Mouse (Mus musculus) forebrain, embryonic 16.5 days (tissue): ENCODE measurements around the gene Atp2a2. TPM values are rescaled to one million over a fixed set of nuclear protein-coding genes. Genes with fewer than 3 reads are reported as not detected.

Experiments used
- ATAC-seq: fragments of 200-750 bp; cut with Nextera tagmentation; 2 replicates; pipeline ENCODE4 v1.8.0; 2017; ENCODE audit warnings: mild to moderate bottlenecking, moderate library complexity
- H3K27ac ChIP-seq: fragments of 300-500 bp; sonication (generic); 2 replicates; pipeline ENCODE4 v1.5.1; 2014; ENCODE audit warnings: low read length, control low read depth
- H3K27me3 ChIP-seq: fragments of 300-500 bp; sonication (generic); replicated peaks from 2 replicates; pipeline ENCODE4 v1.6.1; 2014; ENCODE audit warnings: low read length; ENCODE audit not compliant: control insufficient read depth, insufficient read depth
- H3K36me3 ChIP-seq: fragments of 300-500 bp; sonication (generic); 2 replicates; pipeline ENCODE4 v1.6.1; 2014; ENCODE audit not compliant: control insufficient read depth, insufficient read depth
- H3K4me1 ChIP-seq: fragments of 300-500 bp; sonication (generic); replicated peaks from 2 replicates; pipeline ENCODE4 v1.6.1; 2014; ENCODE audit warnings: low read length; ENCODE audit not compliant: control insufficient read depth, insufficient read depth
- H3K4me2 ChIP-seq: fragments of 300-500 bp; sonication (generic); 2 replicates; pipeline ENCODE4 v1.6.1; 2014; ENCODE audit warnings: mild to moderate bottlenecking, low read length, control low read depth
- H3K4me3 ChIP-seq: fragments of 300-500 bp; sonication (generic); replicated peaks from 2 replicates; pipeline ENCODE4 v1.5.1; 2014; ENCODE audit warnings: mild to moderate bottlenecking, low read length, control low read depth
- H3K9ac ChIP-seq: fragments of 300-500 bp; sonication (generic); replicated peaks from 2 replicates; pipeline ENCODE4 v1.6.1; 2014; ENCODE audit warnings: low read depth, low read length, control low read depth
- H3K9me3 ChIP-seq: fragments of 300-500 bp; sonication (generic); 2 replicates; pipeline ENCODE4 v1.6.1; 2016; ENCODE audit warnings: low read length; ENCODE audit not compliant: control insufficient read depth
- WGBS: fragments of 180-500 bp; shearing (Covaris S2); extraction: QIAGEN DNeasy Blood & Tissue Kit; methylation state at CpG from one replicate; pipeline ENCODE4 v1.1.7; 2014; 5-methylcytosine and 5-hydroxymethylcytosine counted together
- polyA plus RNA-seq: library from polyadenylated mRNA; unstranded; fragments of >200 nt; fragmentation: Nextera tagmentation; extraction: Ambion mirVana; gene quantifications from 2 replicates; pipeline ENCODE4 v1.2.1, GENCODE M21; 2015

Gene Atp2a2
- polyA plus RNA-seq = 39.6 and 42.8 TPM in 2 replicates

DNA sequence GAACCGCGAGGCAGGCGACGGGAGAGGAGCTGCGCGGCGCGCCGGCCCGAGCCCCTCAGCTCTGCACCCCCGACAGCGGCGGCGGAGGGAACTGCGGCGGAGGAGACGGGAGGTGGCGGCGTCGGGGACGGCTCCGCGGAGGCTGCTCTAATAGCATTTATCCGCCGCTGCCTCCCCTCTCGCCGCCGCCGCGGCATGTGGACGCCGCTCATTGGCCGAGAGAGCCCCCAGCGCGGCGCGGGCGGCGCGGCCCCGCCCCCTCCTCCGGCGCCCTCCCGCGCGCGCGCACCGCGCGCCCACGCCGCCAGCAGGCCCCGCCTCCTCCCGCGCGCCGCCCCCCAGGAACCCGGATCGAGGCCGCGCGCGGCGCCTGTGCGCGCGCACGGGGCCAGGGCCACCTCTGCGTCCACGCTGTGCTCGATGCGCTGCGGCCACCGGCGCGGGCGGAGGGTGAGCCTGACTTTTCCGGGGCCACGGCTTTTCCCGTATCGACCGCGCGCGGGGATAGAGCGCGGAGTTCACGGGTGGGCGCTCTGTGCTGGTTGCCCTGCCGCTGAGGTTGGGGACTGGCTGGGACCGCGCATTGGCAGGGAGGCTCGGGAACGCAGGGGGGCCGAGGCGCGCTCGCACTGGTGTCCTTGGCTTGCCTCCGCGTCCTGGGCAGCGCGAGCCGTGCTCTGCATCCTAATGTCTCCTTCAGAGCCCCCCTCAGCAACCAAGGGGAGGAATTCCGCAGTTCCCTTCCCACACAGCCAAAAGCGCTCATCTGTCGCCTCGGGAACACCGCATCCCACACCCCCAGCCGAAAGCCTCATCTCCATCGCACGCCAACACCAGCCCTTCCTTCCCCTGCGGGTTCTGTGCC is at the start of gene Atp2a2:
TSS of gene Atp2a2 (minus strand) at position 149 of the 865 bp plus-strand sequence.
- no peaks in the 10 kb centered on the region for H3K36me3 ChIP-seq
- no peaks in the 10 kb centered on the region for H3K27me3 ChIP-seq
- H3K9me3 ChIP-seq = 0 out of 2 replicates have a peak, but pooled peaks cover 5% of the 10 kb centered on the region
- WGBS = under 1% methylated on average over 81 of the region's 113 CpGs
- peak; percentile 94 for ATAC-seq
- H3K4me3 ChIP-seq = peak within 1 kb of the TSS; percentile 99
- peak within 1 kb of the TSS; percentile 99 for H3K9ac ChIP-seq
- peak within 1 kb of the TSS; percentile 74 for H3K4me2 ChIP-seq
- peaks cover 30% of the 10 kb centered on the region for H3K4me1 ChIP-seq
- H3K27ac ChIP-seq = peak within 1 kb of the TSS; percentile 99

GRCm38 (mm10) chr5:122550460-122550859 is 48.4 kb upstream of the Atp2a2 start:
- peaks cover 4% of the 10 kb centered on the region; the same call in 1 of the 2 replicates for H3K4me1 ChIP-seq
- WGBS = 67% methylated on average over 8 of the region's 8 CpGs
- no peak overlapping the region for H3K4me2 ChIP-seq
- H3K9me3 ChIP-seq = no peaks in the 10 kb centered on the region
- no peak overlapping the region for H3K4me3 ChIP-seq
- H3K27ac ChIP-seq = no peak overlapping the region
- ATAC-seq = no peak
- no peaks in the 10 kb centered on the region for H3K36me3 ChIP-seq
- no peaks in the 10 kb centered on the region for H3K27me3 ChIP-seq
- no peak overlapping the region for H3K9ac ChIP-seq

DNA sequence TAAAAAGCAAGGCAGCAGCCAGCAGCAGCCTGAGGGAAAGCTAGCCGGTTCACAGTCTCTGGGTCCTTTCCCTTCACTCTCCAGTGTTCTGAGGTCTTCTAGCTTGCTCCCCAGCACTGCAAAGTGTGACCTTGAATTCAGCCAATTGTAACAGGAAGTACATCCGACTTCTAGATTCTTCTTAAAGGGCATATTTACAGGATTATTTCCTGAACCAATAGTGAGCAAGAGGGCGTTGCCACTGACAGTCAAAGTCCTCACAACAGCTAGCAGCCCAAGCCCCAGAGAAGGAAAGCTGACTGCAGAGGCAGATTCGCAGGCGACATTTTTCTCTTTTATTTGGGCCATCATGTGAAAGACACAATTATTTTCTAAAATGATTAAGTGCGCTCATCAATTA is 46.6 kb upstream of the Atp2a2 start:
- Histone ChIP-seq H3K27me3 (no peaks in the 10 kb centered on the region), H3K27ac (peak overlapping the region; percentile 21), H3K36me3 (no peaks in the 10 kb centered on the region), H3K4me1 (peaks cover 4% of the 10 kb centered on the region; the same call in 1 of the 2 replicates), H3K4me3 (no peak overlapping the region), H3K4me2 (no peak overlapping the region), H3K9ac (no peak overlapping the region), H3K9me3 (no peaks in the 10 kb centered on the region)
- 63% methylated on average over 6 of the region's 6 CpGs for WGBS
- ATAC-seq = no peak

- Histone ChIP-seq H3K4me3 (no peak overlapping the region), H3K4me2 (no peak overlapping the region), H3K9ac (no peak overlapping the region), H3K4me1 (peaks cover 4% of the 10 kb centered on the region; the same call in 1 of the 2 replicates), H3K27ac (no peak overlapping the region), H3K27me3 (no peaks in the 10 kb centered on the region), H3K36me3 (no peaks in the 10 kb centered on the region), H3K9me3 (no peaks in the 10 kb centered on the region)
- ATAC-seq = no peak
- 24% methylated on average over 6 of the region's 6 CpGs for WGBS
Measured at GRCm38 (mm10) chr5:122547810-122548209, 45.8 kb upstream of the Atp2a2 start.

- no peaks in the 10 kb centered on the region for H3K27me3 ChIP-seq
- no peak overlapping the region for H3K4me2 ChIP-seq
- H3K27ac ChIP-seq = no peak overlapping the region
- WGBS = 54% methylated on average over 7 of the region's 7 CpGs
- ATAC-seq = no peak
- no peak overlapping the region for H3K9ac ChIP-seq
- H3K4me1 ChIP-seq = peaks cover 4% of the 10 kb centered on the region; the same call in 1 of the 2 replicates
- H3K4me3 ChIP-seq = no peak overlapping the region
- H3K9me3 ChIP-seq = no peaks in the 10 kb centered on the region
- H3K36me3 ChIP-seq = no peaks in the 10 kb centered on the region
Measured at GRCm38 (mm10) chr5:122547251-122547714, 45.3 kb upstream of the Atp2a2 start.

- no peak overlapping the region for H3K4me3 ChIP-seq
- no peak overlapping the region for H3K27ac ChIP-seq
- no peak for ATAC-seq
- H3K36me3 ChIP-seq = no peaks in the 10 kb centered on the region
- no peaks in the 10 kb centered on the region for H3K27me3 ChIP-seq
- no peak overlapping the region for H3K9ac ChIP-seq
- H3K4me1 ChIP-seq = no peaks in the 10 kb centered on the region
- H3K9me3 ChIP-seq = no peaks in the 10 kb centered on the region
- no peak overlapping the region for H3K4me2 ChIP-seq
- 94% methylated on average over 6 of the region's 6 CpGs for WGBS
Measured at GRCm38 (mm10) chr5:122543392-122543791, 41.4 kb upstream of the Atp2a2 start.

GRCm38 (mm10) chr5:122541871-122542270 is 39.8 kb upstream of the Atp2a2 start:
- WGBS = 90% methylated on average over 8 of the region's 8 CpGs
- H3K4me1 ChIP-seq = no peaks in the 10 kb centered on the region
- H3K4me2 ChIP-seq = no peak overlapping the region
- no peaks in the 10 kb centered on the region for H3K27me3 ChIP-seq
- no peaks in the 10 kb centered on the region for H3K9me3 ChIP-seq
- H3K9ac ChIP-seq = no peak overlapping the region
- H3K36me3 ChIP-seq = no peaks in the 10 kb centered on the region
- ATAC-seq = no peak
- no peak overlapping the region for H3K4me3 ChIP-seq
- no peak overlapping the region for H3K27ac ChIP-seq

DNA sequence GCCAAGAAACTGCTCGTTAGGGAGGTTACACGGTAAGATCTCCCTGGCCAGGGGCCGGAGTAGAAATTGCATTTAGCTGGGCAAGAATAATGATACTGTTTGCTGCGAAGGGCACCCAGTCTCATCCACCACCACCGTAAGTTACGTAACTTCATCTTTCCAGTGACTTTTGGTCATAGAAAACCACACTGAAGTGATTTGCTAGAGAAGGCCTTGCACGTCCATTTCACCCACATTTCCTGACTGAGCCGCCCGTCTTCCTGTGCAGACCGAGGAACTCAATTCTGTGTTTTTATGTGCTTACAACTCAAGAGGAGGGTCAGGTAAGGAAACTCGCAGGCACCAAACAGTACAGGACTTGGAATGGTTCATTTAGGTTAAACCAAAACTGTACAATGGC is 36.1 kb upstream of the Atp2a2 start:
- no peak for ATAC-seq
- no peak overlapping the region for H3K27ac ChIP-seq
- no peak overlapping the region for H3K4me2 ChIP-seq
- H3K9me3 ChIP-seq = no peaks in the 10 kb centered on the region
- H3K9ac ChIP-seq = no peak overlapping the region
- H3K36me3 ChIP-seq = no peaks in the 10 kb centered on the region
- H3K4me1 ChIP-seq = no peaks in the 10 kb centered on the region
- no peaks in the 10 kb centered on the region for H3K27me3 ChIP-seq
- WGBS = 87% methylated on average over 11 of the region's 11 CpGs
- H3K4me3 ChIP-seq = no peak overlapping the region

DNA sequence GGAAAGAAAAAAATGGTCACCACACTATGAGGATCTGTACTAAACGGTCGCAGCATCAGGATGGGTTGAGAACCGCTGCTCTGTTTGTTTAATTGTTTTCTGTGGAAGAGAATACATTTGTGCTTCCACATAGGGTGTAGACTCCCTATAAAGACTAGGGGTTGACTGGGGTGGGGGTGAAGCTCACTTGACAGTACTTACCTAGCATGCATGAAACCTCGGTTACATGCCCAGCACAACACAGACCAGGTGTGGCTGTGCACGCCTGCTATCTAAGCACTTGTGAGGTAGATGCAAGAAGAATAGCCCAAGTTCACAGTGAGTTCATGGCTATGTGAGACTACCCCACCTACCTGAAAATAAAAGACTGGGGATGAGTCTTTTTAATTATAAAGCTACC is 35.6 kb upstream of the Atp2a2 start:
- Histone ChIP-seq H3K9ac (no peak overlapping the region), H3K36me3 (no peaks in the 10 kb centered on the region), H3K4me2 (no peak overlapping the region), H3K9me3 (no peaks in the 10 kb centered on the region), H3K27ac (no peak overlapping the region), H3K4me1 (no peaks in the 10 kb centered on the region), H3K27me3 (no peaks in the 10 kb centered on the region), H3K4me3 (no peak overlapping the region)
- no peak for ATAC-seq
- WGBS = 93% methylated on average over 5 of the region's 5 CpGs
